Mouse (Mus musculus): ENCODE data around the gene Fam117b. TPM values are rescaled to one million over a fixed set of nuclear protein-coding genes. Genes with fewer than 3 reads are reported as not detected.

The Fam117b gene
- polyA plus RNA-seq, 1 experiment = 11.5 TPM

GRCm38 (mm10) chr1:59924411-59924810 lies 11.6 kb downstream of the Fam117b start:
- Histone ChIP-seq H3K36me3 (ENCODE audit: control insufficient read depth, insufficient read depth, low read length) (no peaks in the 10 kb centered on the region), H3K27me3 (replicated peaks; ENCODE audit: control insufficient read depth, insufficient read depth, low read length) (no peaks in the 10 kb centered on the region), H3K27ac (ENCODE audit: insufficient read depth, low read depth, low read length) (no peak overlapping the region), H3K4me3 (ENCODE audit: insufficient read depth, low read depth, low read length) (no peak overlapping the region), H3K4me1 (ENCODE audit: control insufficient read depth, insufficient read depth, low read length) (peaks cover 6% of the 10 kb centered on the region)
- 88% methylated on average over 2 of the region's 2 CpGs for WGBS
- no peak for DNase-seq
- TF ChIP-seq CTCF (conservative IDR thresholded peaks at IDR 0.05; ENCODE audit: insufficient read depth, insufficient read length, low read depth, low read length) (no peak), POLR2A (IDR thresholded peaks at IDR 0.05; ENCODE audit: low read depth, low read length) (no peak)

- no peak overlapping the region for H3K4me3 ChIP-seq (ENCODE audit: insufficient read depth, low read depth, low read length)
- TF ChIP-seq CTCF (conservative IDR thresholded peaks at IDR 0.05; ENCODE audit: insufficient read depth, insufficient read length, low read depth, low read length) = no peak
- no peak for TF ChIP-seq POLR2A (IDR thresholded peaks at IDR 0.05; ENCODE audit: low read depth, low read length)
- no peaks in the 10 kb centered on the region for H3K36me3 ChIP-seq (ENCODE audit: control insufficient read depth, insufficient read depth, low read length)
- whole genome bisulfite sequencing = 84% methylated on average over 3 of the region's 3 CpGs
- no peak for DNase-seq
- no peaks in the 10 kb centered on the region for H3K27me3 ChIP-seq (replicated peaks; ENCODE audit: control insufficient read depth, insufficient read depth, low read length)
- no peak overlapping the region for H3K27ac ChIP-seq (ENCODE audit: insufficient read depth, low read depth, low read length)
- H3K4me1 ChIP-seq (ENCODE audit: control insufficient read depth, insufficient read depth, low read length) = peaks cover 7% of the 10 kb centered on the region
Observed at GRCm38 (mm10) chr1:59926021-59926672, 13.3 kb downstream of the Fam117b start.

GRCm38 (mm10) chr1:59927131-59927680 lies 14.4 kb downstream of the Fam117b start:
- H3K27ac ChIP-seq (ENCODE audit: insufficient read depth, low read depth, low read length) = no peak overlapping the region
- H3K4me3 ChIP-seq (ENCODE audit: insufficient read depth, low read depth, low read length) = no peak overlapping the region
- H3K36me3 ChIP-seq (ENCODE audit: control insufficient read depth, insufficient read depth, low read length) = no peaks in the 10 kb centered on the region
- WGBS = 75% methylated on average over 2 of the region's 2 CpGs
- peaks cover 6% of the 10 kb centered on the region for H3K4me1 ChIP-seq (ENCODE audit: control insufficient read depth, insufficient read depth, low read length)
- no peaks in the 10 kb centered on the region for H3K27me3 ChIP-seq (replicated peaks; ENCODE audit: control insufficient read depth, insufficient read depth, low read length)
- TF ChIP-seq POLR2A (IDR thresholded peaks at IDR 0.05; ENCODE audit: low read depth, low read length) = no peak
- TF ChIP-seq CTCF (conservative IDR thresholded peaks at IDR 0.05; ENCODE audit: insufficient read depth, insufficient read length, low read depth, low read length) = no peak
- DNase-seq = no peak

- H3K4me1 ChIP-seq (ENCODE audit: control insufficient read depth, insufficient read depth, low read length) = peaks cover 3% of the 10 kb centered on the region; the same call in 1 of the 2 replicates
- no peaks in the 10 kb centered on the region for H3K27me3 ChIP-seq (replicated peaks; ENCODE audit: control insufficient read depth, insufficient read depth, low read length)
- H3K4me3 ChIP-seq (ENCODE audit: insufficient read depth, low read depth, low read length) = no peak overlapping the region
- H3K36me3 ChIP-seq (ENCODE audit: control insufficient read depth, insufficient read depth, low read length) = no peaks in the 10 kb centered on the region
- no peak for TF ChIP-seq POLR2A (IDR thresholded peaks at IDR 0.05; ENCODE audit: low read depth, low read length)
- no peak for TF ChIP-seq CTCF (conservative IDR thresholded peaks at IDR 0.05; ENCODE audit: insufficient read depth, insufficient read length, low read depth, low read length)
- peak; percentile 56 for DNase-seq
- no peak overlapping the region for H3K27ac ChIP-seq (ENCODE audit: insufficient read depth, low read depth, low read length)
Observed at GRCm38 (mm10) chr1:59930926-59931325, 18.1 kb downstream of the Fam117b start.

- WGBS = 93% methylated on average over 2 of the region's 2 CpGs
- no peak for TF ChIP-seq CTCF (conservative IDR thresholded peaks at IDR 0.05; ENCODE audit: insufficient read depth, insufficient read length, low read depth, low read length)
- no peak for TF ChIP-seq POLR2A (IDR thresholded peaks at IDR 0.05; ENCODE audit: low read depth, low read length)
- Histone ChIP-seq H3K4me1 (ENCODE audit: control insufficient read depth, insufficient read depth, low read length) (0 out of 2 replicates have a peak, but pooled peaks cover 3% of the 10 kb centered on the region), H3K4me3 (ENCODE audit: insufficient read depth, low read depth, low read length) (no peak overlapping the region), H3K27ac (ENCODE audit: insufficient read depth, low read depth, low read length) (no peak overlapping the region), H3K27me3 (replicated peaks; ENCODE audit: control insufficient read depth, insufficient read depth, low read length) (no peaks in the 10 kb centered on the region), H3K36me3 (ENCODE audit: control insufficient read depth, insufficient read depth, low read length) (no peaks in the 10 kb centered on the region)
- DNase-seq = peak; percentile 66
Observed at GRCm38 (mm10) chr1:59932991-59933390, 20.2 kb downstream of the Fam117b start.

- no peaks in the 10 kb centered on the region for H3K27me3 ChIP-seq (replicated peaks; ENCODE audit: control insufficient read depth, insufficient read depth, low read length)
- H3K36me3 ChIP-seq (ENCODE audit: control insufficient read depth, insufficient read depth, low read length) = no peaks in the 10 kb centered on the region
- no peak for DNase-seq
- H3K4me1 ChIP-seq (ENCODE audit: control insufficient read depth, insufficient read depth, low read length) = peaks cover 12% of the 10 kb centered on the region
- no peak overlapping the region for H3K27ac ChIP-seq (ENCODE audit: insufficient read depth, low read depth, low read length)
- TF ChIP-seq CTCF (conservative IDR thresholded peaks at IDR 0.05; ENCODE audit: insufficient read depth, insufficient read length, low read depth, low read length) = no peak
- TF ChIP-seq POLR2A (IDR thresholded peaks at IDR 0.05; ENCODE audit: low read depth, low read length) = no peak
- 82% methylated on average over 1 of the region's 1 CpGs for WGBS
- H3K4me3 ChIP-seq (ENCODE audit: insufficient read depth, low read depth, low read length) = no peak overlapping the region
Observed at GRCm38 (mm10) chr1:59941063-59941462, 28.3 kb downstream of the Fam117b start.

- Histone ChIP-seq H3K36me3 (ENCODE audit: control insufficient read depth, insufficient read depth, low read length) (no peaks in the 10 kb centered on the region), H3K4me3 (ENCODE audit: insufficient read depth, low read depth, low read length) (no peak overlapping the region), H3K4me1 (ENCODE audit: control insufficient read depth, insufficient read depth, low read length) (peaks cover 12% of the 10 kb centered on the region), H3K27me3 (replicated peaks; ENCODE audit: control insufficient read depth, insufficient read depth, low read length) (no peaks in the 10 kb centered on the region), H3K27ac (ENCODE audit: insufficient read depth, low read depth, low read length) (no peak overlapping the region)
- DNase-seq = no peak
- 51% methylated on average over 6 of the region's 6 CpGs for WGBS
- TF ChIP-seq CTCF (conservative IDR thresholded peaks at IDR 0.05; ENCODE audit: insufficient read depth, insufficient read length, low read depth, low read length) = no peak
- no peak for TF ChIP-seq POLR2A (IDR thresholded peaks at IDR 0.05; ENCODE audit: low read depth, low read length)
Observed at GRCm38 (mm10) chr1:59942057-59942790, 29.4 kb downstream of the Fam117b start.
